Mouse (Mus musculus) heart, adult 2 months (tissue): ENCODE results near the gene Izumo1.

Experiments
- CTCF ChIP-seq: fragments of 200-600 bp; IDR thresholded peaks from 2 replicates; pipeline ENCODE4 v1.8.1; 2022; ENCODE audit warnings: antibody characterized with exemption, mild to moderate bottlenecking, moderate library complexity
- EP300 ChIP-seq: fragments of 200-500 bp; IDR thresholded peaks from 2 replicates; pipeline ENCODE4 v1.6.1; 2011; ENCODE audit warnings: low read depth, low read length, control low read depth; ENCODE audit not compliant: insufficient read depth
- POLR2A ChIP-seq: fragments of 200-500 bp; IDR thresholded peaks from 2 replicates; pipeline ENCODE4 v1.6.1; 2011; ENCODE audit warnings: mild to moderate bottlenecking, low read depth, low read length, control low read depth; ENCODE audit not compliant: insufficient read depth

GRCm38 (mm10) chr7:45597527-45597926, 24.1 kb upstream of the Izumo1 start:
- TF ChIP-seq POLR2A (no peak), CTCF (no peak), EP300 (no peak)
